ENCODE assay signal across 11 mouse cellular contexts in genomic region chr7:118443371-118443770, GRCm38 (mm10). TPM values are rescaled to one million over a fixed set of nuclear protein-coding genes. Genes with fewer than 3 reads are reported as not detected.
DNase-seq lines count a peak whose midpoint lies in the region; ATAC-seq and TF ChIP-seq lines count a peak whose summit lies in the region.
"Had no signal": no experiment of that assay in that cellular context is flagged by ENCODE, and none has a peak within 500 bp of the region (broad histone marks: within the 10 kb centered on the region; RNA-seq: fewer than 3 reads in every experiment).

No protein-coding gene starts in this region.

- no peak overlapping the region for H3K27ac ChIP-seq in hindbrain, embryonic 13.5 days
- H3K27ac ChIP-seq in hindbrain, embryonic 12.5 days = no peak overlapping the region
- no peak overlapping the region for H3K27ac ChIP-seq in cortical plate, adult 2 months (ENCODE audit: insufficient read depth, low read length)
- no peak overlapping the region for H3K27ac ChIP-seq in intestine, embryonic 15.5 days
- H3K27ac ChIP-seq in neural tube, embryonic 13.5 days (replicated peaks) = no peak overlapping the region
- no peak overlapping the region for H3K27ac ChIP-seq in stomach, postnatal 0 days (replicated peaks)
- H3K27ac ChIP-seq: lung, embryonic 15.5 days had no signal

- no peak overlapping the region for H3K4me3 ChIP-seq in hindbrain, embryonic 13.5 days
- no peak overlapping the region for H3K4me3 ChIP-seq in hindbrain, embryonic 12.5 days
- H3K4me3 ChIP-seq in cortical plate, adult 2 months (ENCODE audit: insufficient read depth, low read length) = peak overlapping the region; percentile 33
- H3K4me3 ChIP-seq in intestine, embryonic 15.5 days (replicated peaks) = no peak overlapping the region
- no peak overlapping the region for H3K4me3 ChIP-seq in neural tube, embryonic 13.5 days
- H3K4me3 ChIP-seq in stomach, postnatal 0 days (ENCODE audit: low read depth, low read length) = no peak overlapping the region
- H3K4me3 ChIP-seq: lung, embryonic 15.5 days had no signal

- peak overlapping the region; percentile 26 for H3K4me2 ChIP-seq in hindbrain, embryonic 13.5 days
- no peak overlapping the region; the same call in 1 of the 2 replicates for H3K4me2 ChIP-seq in hindbrain, embryonic 12.5 days (replicated peaks)
- H3K4me2 ChIP-seq in intestine, embryonic 15.5 days (replicated peaks) = 0 out of 2 replicates have a peak overlapping the region, but pooled peaks have one; percentile 5
- peak overlapping the region; percentile 25; the same call in 1 of the 2 replicates for H3K4me2 ChIP-seq in neural tube, embryonic 13.5 days
- no peak overlapping the region for H3K4me2 ChIP-seq in stomach, postnatal 0 days (replicated peaks; ENCODE audit: low read depth)
- H3K4me2 ChIP-seq: lung, embryonic 15.5 days had no signal

- 9% methylated on average over 9 of the region's 9 CpGs for WGBS in hindbrain, embryonic 13.5 days
- WGBS in hindbrain, embryonic 12.5 days = 7% methylated on average over 9 of the region's 9 CpGs
- 12% methylated on average over 9 of the region's 9 CpGs for WGBS in intestine, embryonic 15.5 days
- WGBS in neural tube, embryonic 13.5 days = 7% methylated on average over 9 of the region's 9 CpGs
- 13% methylated on average over 9 of the region's 9 CpGs for WGBS in stomach, postnatal 0 days

- ATAC-seq in hindbrain, embryonic 13.5 days (ENCODE audit: low FRiP score) = no peak
- no peak for ATAC-seq in hindbrain, embryonic 12.5 days (ENCODE audit: low FRiP score)
- no peak for ATAC-seq in intestine, embryonic 15.5 days
- ATAC-seq in neural tube, embryonic 13.5 days (ENCODE audit: low read depth) = no peak
- ATAC-seq in stomach, postnatal 0 days (ENCODE audit: low FRiP score, low TSS enrichment) = no peak

- H3K27me3 ChIP-seq in hindbrain, embryonic 13.5 days = peaks cover 22% of the 10 kb centered on the region; the same call in 1 of the 2 replicates
- H3K27me3 ChIP-seq in hindbrain, embryonic 12.5 days = peaks cover 36% of the 10 kb centered on the region
- 0 out of 2 replicates have a peak, but pooled peaks cover 3% of the 10 kb centered on the region for H3K27me3 ChIP-seq in intestine, embryonic 15.5 days (replicated peaks)
- peaks cover 18% of the 10 kb centered on the region for H3K27me3 ChIP-seq in neural tube, embryonic 13.5 days
- H3K27me3 ChIP-seq in stomach, postnatal 0 days (ENCODE audit: control insufficient read depth, insufficient read depth, low read length) = no peaks in the 10 kb centered on the region

- 0 out of 2 replicates have a peak, but pooled peaks have one; percentile 28 for TF ChIP-seq POLR2A in cortical plate, adult 2 months (IDR thresholded peaks at IDR 0.05; ENCODE audit: extremely low read depth, insufficient read depth, low read length)

- H3K9ac ChIP-seq in hindbrain, embryonic 13.5 days = no peak overlapping the region
- no peak overlapping the region for H3K9ac ChIP-seq in hindbrain, embryonic 12.5 days
- H3K9ac ChIP-seq in intestine, embryonic 15.5 days = no peak overlapping the region
- peak overlapping the region; percentile 17; the same call in 1 of the 2 replicates for H3K9ac ChIP-seq in neural tube, embryonic 13.5 days
- no peak overlapping the region for H3K9ac ChIP-seq in stomach, postnatal 0 days (ENCODE audit: low read length)
- H3K9ac ChIP-seq: lung, embryonic 15.5 days had no signal

- TF ChIP-seq EP300 in stomach, postnatal 0 days (optimal IDR thresholded peaks at IDR 0.05) = no peak

- TF ChIP-seq CTCF in cortical plate, adult 2 months (IDR thresholded peaks at IDR 0.05; ENCODE audit: extremely low read depth, insufficient read depth, low read length) = no peak
- no peak for TF ChIP-seq CTCF in stomach, postnatal 0 days (IDR thresholded peaks at IDR 0.05; ENCODE audit: low read depth)

- peaks cover 21% of the 10 kb centered on the region for H3K4me1 ChIP-seq in hindbrain, embryonic 13.5 days (replicated peaks)
- peaks cover 20% of the 10 kb centered on the region for H3K4me1 ChIP-seq in hindbrain, embryonic 12.5 days
- no peaks in the 10 kb centered on the region for H3K4me1 ChIP-seq in cortical plate, adult 2 months (ENCODE audit: control insufficient read depth, insufficient read depth, low read length)
- H3K4me1 ChIP-seq in intestine, embryonic 15.5 days (replicated peaks) = peaks cover 17% of the 10 kb centered on the region
- H3K4me1 ChIP-seq in neural tube, embryonic 13.5 days (replicated peaks) = peaks cover 21% of the 10 kb centered on the region
- no peaks in the 10 kb centered on the region for H3K4me1 ChIP-seq in stomach, postnatal 0 days (replicated peaks; ENCODE audit: control insufficient read depth, insufficient read depth)

- no peak for DNase-seq in adrenal gland, postnatal 4 days (ENCODE audit: low spot score in 2 of 2)
- DNase-seq in cerebellum, adult 18-20 months = no peak
- DNase-seq in stomach, postnatal 0 days (ENCODE audit: low spot score) = no peak

- no peaks in the 10 kb centered on the region for H3K9me3 ChIP-seq in hindbrain, embryonic 13.5 days
- no peaks in the 10 kb centered on the region for H3K9me3 ChIP-seq in hindbrain, embryonic 12.5 days (replicated peaks)
- H3K9me3 ChIP-seq in intestine, embryonic 15.5 days = no peaks in the 10 kb centered on the region
- H3K9me3 ChIP-seq in neural tube, embryonic 13.5 days = no peaks in the 10 kb centered on the region
- H3K9me3 ChIP-seq in stomach, postnatal 0 days (ENCODE audit: control insufficient read depth, low read length) = no peaks in the 10 kb centered on the region
- H3K9me3 ChIP-seq: lung, embryonic 15.5 days had no signal

- H3K36me3 ChIP-seq in hindbrain, embryonic 13.5 days = no peaks in the 10 kb centered on the region
- no peaks in the 10 kb centered on the region for H3K36me3 ChIP-seq in hindbrain, embryonic 12.5 days
- no peaks in the 10 kb centered on the region for H3K36me3 ChIP-seq in intestine, embryonic 15.5 days
- H3K36me3 ChIP-seq in neural tube, embryonic 13.5 days = no peaks in the 10 kb centered on the region
- H3K36me3 ChIP-seq in stomach, postnatal 0 days (ENCODE audit: control insufficient read depth, insufficient read depth, low read length) = no peaks in the 10 kb centered on the region
- H3K36me3 ChIP-seq: lung, embryonic 15.5 days had no signal

RNA-seq across cellular contexts. Expression of gene Syt17, which starts 4.7 kb away (rescaled TPM):
- polyA plus RNA-seq in hindbrain, embryonic 13.5 days (2015; fragmentation: Nextera tagmentation; extraction: Ambion mirVana) = 9.4 and 9.6 TPM in 2 replicates
- 6.1 and 6.4 TPM in 2 replicates for polyA plus RNA-seq in hindbrain, embryonic 12.5 days (2016; fragmentation: Nextera tagmentation; extraction: Ambion mirVana)
- polyA plus RNA-seq in cortical plate, adult 2 months (2012; rRNA removed) = 55.1 and 55.8 TPM in 2 replicates
- 6.5 and 7.0 TPM in 2 replicates for polyA plus RNA-seq in intestine, embryonic 15.5 days (2015; fragmentation: Nextera tagmentation; extraction: Ambion mirVana)
- 10.3 and 11.0 TPM in 2 replicates for polyA plus RNA-seq in neural tube, embryonic 13.5 days (2015; fragmentation: Nextera tagmentation; extraction: Ambion mirVana)
- 10 to 100 TPM; 19.6 to 21.0 TPM for total RNA-seq in adrenal gland, postnatal 4 days (2021)
- 3.3 and 3.8 TPM in 2 replicates for polyA plus RNA-seq in stomach, postnatal 0 days (2015; fragmentation: Nextera tagmentation; extraction: Ambion mirVana)
- total RNA-seq: hematopoietic stem cell, adult 5-6 weeks; MEL had no signal

RNA-seq across cellular contexts. Expression of gene Itpripl2, which starts 48.4 kb away (rescaled TPM):
- 1.1 and 1.2 TPM in 2 replicates for polyA plus RNA-seq in hindbrain, embryonic 13.5 days (2015; fragmentation: Nextera tagmentation; extraction: Ambion mirVana)
- 3.4 and 3.9 TPM in 2 replicates for polyA plus RNA-seq in hindbrain, embryonic 12.5 days (2016; fragmentation: Nextera tagmentation; extraction: Ambion mirVana)
- polyA plus RNA-seq in cortical plate, adult 2 months (2012; rRNA removed) = 2.6 and 2.7 TPM in 2 replicates
- polyA plus RNA-seq in intestine, embryonic 15.5 days (2015; fragmentation: Nextera tagmentation; extraction: Ambion mirVana) = 5.3 and 5.5 TPM in 2 replicates
- polyA plus RNA-seq in neural tube, embryonic 13.5 days (2015; fragmentation: Nextera tagmentation; extraction: Ambion mirVana) = 1.6 and 2.0 TPM in 2 replicates
- total RNA-seq in adrenal gland, postnatal 4 days (2021) = 10 to 100 TPM; 19.8 to 22.0 TPM
- 6.1 and 6.7 TPM in 2 replicates for polyA plus RNA-seq in stomach, postnatal 0 days (2015; fragmentation: Nextera tagmentation; extraction: Ambion mirVana)

Comparison
In these comparisons a context has a peak if more than half of its experiments do, and no peak if none do; other contexts are left out.
1. H3K4me2 ChIP-seq: peak in hindbrain, embryonic 13.5 days (single experiment), intestine, embryonic 15.5 days (single experiment) and neural tube, embryonic 13.5 days (single experiment); none in hindbrain, embryonic 12.5 days (single experiment) and stomach, postnatal 0 days (single experiment).